Mouse (Mus musculus) c-Kit-positive CD71-positive TER-119-positive erythroid progenitor cells, embryonic 14.5 days (primary cell): ENCODE data around the gene Lhpp.

ENCODE experiments used
- DNase-seq: peaks from one replicate; pipeline ENCODE4 v3.0.0-alpha.2; 2013; ENCODE audit warnings: low spot score

Lhpp gene

GRCm38 (mm10) chr7:132738844-132739243 lies 128.4 kb downstream of the Lhpp start:
- peak; percentile 77 for DNase-seq

DNA sequence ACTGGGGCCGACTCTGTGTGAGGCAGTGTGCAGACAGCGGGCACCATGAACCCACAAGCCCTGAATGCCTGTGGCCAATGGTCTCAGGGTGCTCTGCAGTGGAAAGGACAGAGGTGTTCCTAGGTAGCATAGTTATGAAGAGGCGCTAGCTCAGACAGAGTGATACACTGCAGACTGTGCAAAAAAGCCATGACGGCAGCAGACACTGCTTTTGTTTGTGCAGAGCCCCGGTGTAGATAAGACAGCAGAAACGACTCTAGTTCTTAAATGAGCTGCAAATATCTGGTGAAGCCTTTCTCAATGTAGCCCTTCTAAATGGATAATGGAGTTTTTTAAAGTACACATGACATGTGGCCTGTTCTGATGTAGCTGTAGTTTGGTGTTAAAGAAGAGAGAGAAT lies 129.4 kb downstream of the Lhpp start:
- no peak for DNase-seq

- no peak for DNase-seq
Measured at GRCm38 (mm10) chr7:132742912-132743311, 132.5 kb downstream of the Lhpp start.

- DNase-seq, result no peak
Measured at GRCm38 (mm10) chr7:132747096-132747495, 136.7 kb downstream of the Lhpp start.

GRCm38 (mm10) chr7:132748076-132748769 lies 137.8 kb downstream of the Lhpp start:
- DNase-seq, result no peak

DNA sequence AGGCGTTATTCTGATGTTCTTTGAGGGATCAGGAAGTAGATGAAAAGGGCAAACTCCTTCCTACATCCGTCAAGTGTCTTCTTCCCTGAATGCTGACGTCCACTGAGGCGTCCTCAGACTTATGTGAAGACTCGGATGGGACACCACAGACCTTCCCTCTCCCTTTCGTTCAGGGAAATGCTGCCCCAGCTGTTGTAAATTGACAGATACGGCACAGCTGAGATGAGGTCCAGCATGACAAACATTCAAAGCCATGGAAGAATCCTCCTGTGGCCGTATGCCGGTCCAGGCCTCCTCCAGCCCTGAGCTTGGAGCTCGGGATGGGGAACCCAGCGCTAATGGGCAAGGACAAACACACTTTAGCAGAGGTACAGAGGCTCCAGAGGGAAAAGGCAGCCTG lies 139.1 kb downstream of the Lhpp start:
- no peak for DNase-seq

DNA sequence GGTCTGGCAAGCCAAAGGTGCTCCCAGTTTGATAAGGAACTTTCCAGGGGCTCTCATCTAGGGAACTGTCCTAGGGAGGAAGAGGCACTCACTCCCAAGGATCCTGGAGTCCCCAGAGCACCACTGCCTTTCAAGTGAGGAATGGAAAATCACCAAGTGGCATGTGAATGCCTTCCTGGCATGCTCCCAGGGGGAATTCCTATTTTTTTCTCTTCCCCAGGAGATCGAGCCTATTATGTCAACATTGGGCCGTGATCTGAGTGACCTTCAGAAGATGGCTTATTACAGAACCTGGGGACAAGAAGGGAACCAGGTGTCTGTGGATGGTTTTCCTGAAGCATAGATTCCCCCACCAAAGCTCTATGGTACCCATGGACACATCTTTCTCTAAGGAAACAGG lies 141.3 kb downstream of the Lhpp start:
- DNase-seq, result no peak

DNA sequence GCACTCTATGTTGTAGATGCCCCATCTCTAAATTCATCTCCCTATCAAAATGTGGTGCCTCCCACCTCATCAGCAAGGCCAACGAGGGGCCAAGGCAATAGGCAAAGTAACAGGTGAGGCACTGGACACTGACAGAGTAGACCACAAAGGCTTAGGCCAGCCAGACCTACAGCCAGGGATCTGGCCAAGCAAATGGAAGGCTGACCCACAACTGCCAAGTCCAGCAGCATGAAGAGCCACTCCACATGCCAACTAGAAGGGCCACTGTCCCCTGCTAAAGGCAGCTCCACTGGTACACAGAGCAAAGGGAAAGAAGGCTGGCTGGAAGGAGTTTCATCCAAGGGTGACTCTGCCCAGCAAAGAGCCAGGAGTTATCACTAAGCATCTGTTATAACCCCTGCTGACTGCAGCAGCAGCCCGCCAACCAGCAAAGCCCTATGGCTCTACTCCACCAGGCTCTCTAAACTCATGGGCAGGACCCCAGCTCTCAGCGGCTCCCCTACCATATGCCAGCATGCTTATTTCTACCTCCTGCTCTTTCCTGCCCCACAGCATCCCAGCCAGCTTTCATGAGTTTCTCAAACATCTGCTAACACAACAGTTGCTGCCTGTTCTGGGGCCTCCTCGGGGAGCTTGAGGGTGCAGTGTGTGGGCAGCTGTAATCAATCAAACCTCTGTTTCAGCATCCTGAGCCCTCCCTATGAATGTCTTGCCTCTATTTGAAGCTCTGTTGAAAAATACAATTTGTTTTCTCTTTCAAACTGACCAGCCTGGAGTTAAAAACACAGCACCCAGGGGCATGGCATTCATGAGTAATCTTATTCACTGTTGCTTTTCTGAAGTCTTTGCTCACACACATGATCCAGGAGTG lies 143.3 kb downstream of the Lhpp start:
- DNase-seq, result no peak

DNA sequence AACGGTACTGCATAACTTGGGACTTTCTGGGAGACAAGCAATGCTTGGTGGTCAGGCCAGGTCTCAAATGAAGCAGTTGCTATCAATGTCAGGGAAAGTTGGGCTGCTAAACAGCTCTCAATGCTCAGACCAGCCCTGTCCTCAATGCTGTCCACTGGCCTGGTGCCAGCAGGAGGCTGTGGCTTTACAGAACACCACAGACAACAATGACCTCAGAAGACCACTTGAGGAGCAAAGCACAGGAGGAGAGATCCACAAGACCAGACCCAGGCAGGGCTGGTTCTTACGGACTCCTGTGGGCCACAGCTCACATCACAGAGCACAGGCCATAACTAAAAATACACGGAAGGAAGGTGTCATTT lies 143.9 kb downstream of the Lhpp start:
- DNase-seq, result no peak
